23 mouse cellular contexts compared by ENCODE assay signal in genomic region chr9:59230161-59230560, GRCm38 (mm10).
A peak's percentile ranks its signal among the peaks of the same experiment; 100 is the strongest.
DNase-seq lines count a peak whose midpoint lies in the region; ATAC-seq lines count a peak whose summit lies in the region.
"Had no signal": no experiment of that assay in that cellular context is flagged by ENCODE, and none has a peak within 500 bp of the region (broad histone marks: within the 10 kb centered on the region; RNA-seq: fewer than 3 reads in every experiment).

No protein-coding gene starts in this region.

- no peak overlapping the region for H3K4me3 ChIP-seq in heart, embryonic 12.5 days
- no peak overlapping the region for H3K4me3 ChIP-seq in hindbrain, embryonic 12.5 days
- H3K4me3 ChIP-seq: forebrain, embryonic 12.5 days; heart, embryonic 15.5 days; hindbrain, embryonic 15.5 days; layer of hippocampus, adult 2 months; limb, embryonic 12.5 days; myocyte; neural tube, embryonic 15.5 days had no signal

- no peak overlapping the region for H3K4me2 ChIP-seq in heart, embryonic 12.5 days
- H3K4me2 ChIP-seq in hindbrain, embryonic 12.5 days (replicated peaks): no peak overlapping the region
- H3K4me2 ChIP-seq: forebrain, embryonic 12.5 days; heart, embryonic 15.5 days; hindbrain, embryonic 15.5 days; limb, embryonic 12.5 days; neural tube, embryonic 15.5 days had no signal

- DNase-seq in cerebellum, adult 9-11 months: peak; percentile 4
- no peak for DNase-seq in cerebellum, postnatal 4 days (ENCODE audit: low spot score in 2 of 2)
- DNase-seq in heart, adult 8-10 months (ENCODE audit: low spot score): peak; percentile 34
- peak; percentile 25 for DNase-seq in right cerebral cortex, adult 18-20 months
- DNase-seq in right cerebral cortex, adult 2 months (ENCODE audit: low spot score in 2 of 2): no peak
- DNase-seq in layer of hippocampus, postnatal 36 days: no peak
- DNase-seq: cerebellum, postnatal 25 days; midbrain, embryonic 14.5 days; retina, postnatal 1 day had no signal

- H3K4me1 ChIP-seq in heart, embryonic 12.5 days (replicated peaks): 0 out of 2 replicates have a peak, but pooled peaks cover 4% of the 10 kb centered on the region
- no peaks in the 10 kb centered on the region for H3K4me1 ChIP-seq in hindbrain, embryonic 12.5 days
- H3K4me1 ChIP-seq: forebrain, embryonic 12.5 days; heart, embryonic 15.5 days; hindbrain, embryonic 15.5 days; limb, embryonic 12.5 days; neural tube, embryonic 15.5 days had no signal

- no peaks in the 10 kb centered on the region for H3K27me3 ChIP-seq in heart, embryonic 12.5 days (replicated peaks)
- H3K27me3 ChIP-seq in hindbrain, embryonic 12.5 days: no peaks in the 10 kb centered on the region
- H3K27me3 ChIP-seq: forebrain, embryonic 12.5 days; heart, embryonic 15.5 days; hindbrain, embryonic 15.5 days; limb, embryonic 12.5 days; neural tube, embryonic 15.5 days had no signal

- no peak overlapping the region for H3K9ac ChIP-seq in heart, embryonic 12.5 days
- no peak overlapping the region for H3K9ac ChIP-seq in hindbrain, embryonic 12.5 days
- H3K9ac ChIP-seq: forebrain, embryonic 12.5 days; heart, embryonic 15.5 days; hindbrain, embryonic 15.5 days; limb, embryonic 12.5 days; liver, embryonic 14.5 days; neural tube, embryonic 15.5 days had no signal

- H3K27ac ChIP-seq in heart, embryonic 12.5 days (ENCODE audit: poor library complexity, severe bottlenecking): no peak overlapping the region
- H3K27ac ChIP-seq in hindbrain, embryonic 12.5 days: no peak overlapping the region
- H3K27ac ChIP-seq: forebrain, embryonic 12.5 days; heart, embryonic 15.5 days; hindbrain, embryonic 15.5 days; kidney, postnatal 0 days; layer of hippocampus, adult 2 months; limb, embryonic 12.5 days; liver, embryonic 14.5 days; neural tube, embryonic 15.5 days had no signal

- H3K36me3 ChIP-seq in heart, embryonic 12.5 days: no peaks in the 10 kb centered on the region
- no peaks in the 10 kb centered on the region for H3K36me3 ChIP-seq in hindbrain, embryonic 12.5 days
- H3K36me3 ChIP-seq: forebrain, embryonic 12.5 days; G1E; heart, embryonic 15.5 days; hindbrain, embryonic 15.5 days; limb, embryonic 12.5 days; neural tube, embryonic 15.5 days had no signal

- H3K9me3 ChIP-seq in heart, embryonic 12.5 days (replicated peaks): 0 out of 2 replicates have a peak, but pooled peaks cover 5% of the 10 kb centered on the region
- no peaks in the 10 kb centered on the region for H3K9me3 ChIP-seq in hindbrain, embryonic 12.5 days (replicated peaks)
- H3K9me3 ChIP-seq: forebrain, embryonic 12.5 days; G1E; heart, embryonic 15.5 days; hindbrain, embryonic 15.5 days; neural tube, embryonic 15.5 days had no signal

- WGBS in heart, embryonic 12.5 days: 80% methylated on average over 5 of the region's 5 CpGs
- WGBS in hindbrain, embryonic 12.5 days: 92% methylated on average over 5 of the region's 5 CpGs

- no peak for ATAC-seq in heart, embryonic 12.5 days (ENCODE audit: insufficient number of reproducible peaks, low FRiP score)
- no peak for ATAC-seq in hindbrain, embryonic 12.5 days (ENCODE audit: low FRiP score)
- ATAC-seq: CD4-positive, CD25-positive, alpha-beta regulatory T cell, adult 4 months; intestine, postnatal 0 days had no signal

Comparison
In these comparisons a context has a peak if more than half of its experiments do, and no peak if none do; other contexts are left out.
1. DNase-seq: peak in cerebellum, adult 9-11 months (single experiment), heart, adult 8-10 months (single experiment) and right cerebral cortex, adult 18-20 months (single experiment); none in cerebellum, postnatal 4 days (0 of 2), right cerebral cortex, adult 2 months (0 of 2) and layer of hippocampus, postnatal 36 days (0 of 2).